Mouse (Mus musculus) kidney, embryonic 15.5 days (tissue): ENCODE data around the gene Cep350. TPM values are rescaled to one million over a fixed set of nuclear protein-coding genes. Genes with fewer than 3 reads are reported as not detected.

ENCODE experiments used
- ATAC-seq: fragments of 200-750 bp; cut with Nextera tagmentation; replicated peaks from 2 replicates; pipeline ENCODE4 v1.8.0; 2017; ENCODE audit warnings: moderate TSS enrichment; ENCODE audit not compliant: low FRiP score
- H3K27ac ChIP-seq: fragments of 300-500 bp; sonication (generic); 2 replicates; pipeline ENCODE4 v1.5.1; 2015; ENCODE audit warnings: mild to moderate bottlenecking, inconsistent platforms
- H3K27me3 ChIP-seq: fragments of 300-500 bp; sonication (generic); 2 replicates; pipeline ENCODE4 v1.6.1; 2015; ENCODE audit warnings: inconsistent platforms
- H3K36me3 ChIP-seq: fragments of 300-500 bp; sonication (generic); 2 replicates; pipeline ENCODE4 v1.6.1; 2015; ENCODE audit warnings: inconsistent platforms
- H3K4me1 ChIP-seq: fragments of 300-500 bp; sonication (generic); 2 replicates; pipeline ENCODE4 v1.6.1; 2015; ENCODE audit warnings: inconsistent platforms
- H3K4me2 ChIP-seq: fragments of 300-500 bp; sonication (generic); 2 replicates; pipeline ENCODE4 v1.6.1; 2015; ENCODE audit warnings: moderate library complexity, mild to moderate bottlenecking, inconsistent platforms
- H3K4me3 ChIP-seq: fragments of 300-500 bp; sonication (generic); replicated peaks from 2 replicates; pipeline ENCODE4 v1.5.1; 2015; ENCODE audit warnings: mild to moderate bottlenecking, inconsistent platforms
- H3K9ac ChIP-seq: fragments of 300-500 bp; sonication (generic); 2 replicates; pipeline ENCODE4 v1.6.1; 2015; ENCODE audit warnings: mild to moderate bottlenecking, inconsistent platforms
- H3K9me3 ChIP-seq: fragments of 300-500 bp; sonication (generic); replicated peaks from 2 replicates; pipeline ENCODE4 v1.6.1; 2016; ENCODE audit warnings: inconsistent platforms
- WGBS: fragments of 180-500 bp; shearing (Covaris S2); methylation state at CpG from one replicate; pipeline ENCODE4 v1.1.7; 2015; ENCODE audit warnings: mixed read lengths; 5-methylcytosine and 5-hydroxymethylcytosine counted together
- polyA plus RNA-seq: library from polyadenylated mRNA; unstranded; fragments of >200 nt; fragmentation: Nextera tagmentation; extraction: Ambion mirVana; gene quantifications from 2 replicates; pipeline ENCODE4 v1.2.1, GENCODE M21; 2015

Gene Cep350
- polyA plus RNA-seq, 1 experiment from 2014 or later = 10.7 TPM

GRCm38 (mm10) chr1:155798000-155798399, 175.1 kb downstream of the Cep350 start:
- no peaks in the 10 kb centered on the region for H3K9me3 ChIP-seq
- H3K4me2 ChIP-seq = no peak overlapping the region
- H3K4me3 ChIP-seq = no peak overlapping the region
- H3K36me3 ChIP-seq = peaks cover 41% of the 10 kb centered on the region
- no peaks in the 10 kb centered on the region for H3K4me1 ChIP-seq
- ATAC-seq = no peak
- H3K9ac ChIP-seq = no peak overlapping the region
- 96% methylated on average over 4 of the region's 4 CpGs for WGBS
- no peak overlapping the region for H3K27ac ChIP-seq
- H3K27me3 ChIP-seq = no peaks in the 10 kb centered on the region

- WGBS = 70% methylated on average over 4 of the region's 4 CpGs
- Histone ChIP-seq H3K27me3 (no peaks in the 10 kb centered on the region), H3K4me1 (no peaks in the 10 kb centered on the region), H3K4me3 (no peak overlapping the region), H3K36me3 (peaks cover 37% of the 10 kb centered on the region), H3K9ac (no peak overlapping the region), H3K9me3 (no peaks in the 10 kb centered on the region), H3K4me2 (no peak overlapping the region), H3K27ac (no peak overlapping the region)
- ATAC-seq = no peak
Measured at GRCm38 (mm10) chr1:155797425-155797824, 175.6 kb downstream of the Cep350 start.

- Histone ChIP-seq H3K9me3 (no peaks in the 10 kb centered on the region), H3K36me3 (peaks cover 34% of the 10 kb centered on the region), H3K4me2 (no peak overlapping the region), H3K4me3 (no peak overlapping the region), H3K9ac (no peak overlapping the region), H3K27me3 (no peaks in the 10 kb centered on the region), H3K27ac (no peak overlapping the region), H3K4me1 (no peaks in the 10 kb centered on the region)
- 82% methylated on average over 11 of the region's 11 CpGs for WGBS
- no peak for ATAC-seq
Measured at GRCm38 (mm10) chr1:155796757-155797405, 176.2 kb downstream of the Cep350 start.

- Histone ChIP-seq H3K27me3 (no peaks in the 10 kb centered on the region), H3K9me3 (no peaks in the 10 kb centered on the region), H3K36me3 (peaks cover 38% of the 10 kb centered on the region), H3K9ac (no peak overlapping the region), H3K4me2 (no peak overlapping the region), H3K27ac (no peak overlapping the region), H3K4me3 (no peak overlapping the region), H3K4me1 (no peaks in the 10 kb centered on the region)
- 91% methylated on average over 5 of the region's 5 CpGs for whole genome bisulfite sequencing
- ATAC-seq = no peak
Measured at GRCm38 (mm10) chr1:155795791-155796233, 177.2 kb downstream of the Cep350 start.

Other genes with a start within 250 kb of the Cep350 start
- gene Lhx4, start 221.6 kb downstream of the Cep350 start, polyA plus RNA-seq = not detected in 2 replicates
- 28.2 and 29.4 TPM in 2 replicates for gene Qsox1, start 160.4 kb downstream of the Cep350 start, polyA plus RNA-seq
- gene Tor1aip2, start 62.1 kb upstream of the Cep350 start, polyA plus RNA-seq = 112 and 114 TPM in 2 replicates
- gene Tor1aip1, start 63.2 kb upstream of the Cep350 start, polyA plus RNA-seq = 41.4 and 45.8 TPM in 2 replicates
- gene Fam163a, start 231.8 kb upstream of the Cep350 start, polyA plus RNA-seq = 0.91 and 1.5 TPM in 2 replicates